Mouse (Mus musculus) MEL (cell line): ENCODE measurements around the gene Ncaph2. TPM values are rescaled to one million over a fixed set of nuclear protein-coding genes. Genes with fewer than 3 reads are reported as not detected.

Experiments
- DNase-seq: peaks from one replicate; pipeline ENCODE4 v3.0.0; 2011; ENCODE audit warnings: low read depth, low spot score
- H3K27ac ChIP-seq: 2 replicates; pipeline ENCODE4 v1.5.1; 2012; ENCODE audit warnings: low read depth, mild to moderate bottlenecking, control low read depth, low read length, moderate library complexity; ENCODE audit not compliant: control insufficient read depth
- H3K27me3 ChIP-seq, 2 experiments: fragments of 150-350 bp in 1 of 2; sonication (generic) in 1 of 2; 2 replicates each; pipeline ENCODE4 v1.6.1; 2012; ENCODE audit warnings: low read length in 2 of 2, mild to moderate bottlenecking in 2 of 2, improper control_type of control experiment in 1 of 2, moderate library complexity in 1 of 2; ENCODE audit not compliant: insufficient read depth in 2 of 2, control insufficient read depth in 1 of 2
- H3K36me3 ChIP-seq, 2 experiments: 2 replicates each; pipeline ENCODE4 v1.6.1; 2012 to 2014; ENCODE audit warnings: low read length in 2 of 2, improper control_type of control experiment in 1 of 2, inconsistent platforms in 1 of 2, mild to moderate bottlenecking in 1 of 2; ENCODE audit not compliant: insufficient read depth in 2 of 2, control insufficient read depth in 1 of 2
- H3K4me1 ChIP-seq, 2 experiments: fragments of 150-350 bp in 1 of 2; sonication (generic) in 1 of 2; 2 replicates each; pipeline ENCODE4 v1.6.1; 2012; ENCODE audit warnings: low read length in 2 of 2, improper control_type of control experiment in 1 of 2, mild to moderate bottlenecking in 1 of 2; ENCODE audit not compliant: insufficient read depth in 2 of 2, control insufficient read depth in 1 of 2
- H3K4me3 ChIP-seq, 2 experiments: fragments of 150-350 bp in 1 of 2; sonication (generic) in 1 of 2; 2 replicates each; pipeline ENCODE4 v1.5.1; 2012; ENCODE audit warnings: low read depth in 2 of 2, low read length in 2 of 2, mild to moderate bottlenecking in 2 of 2, moderate library complexity in 2 of 2, control low read depth in 1 of 2, improper control_type of control experiment in 1 of 2; ENCODE audit not compliant: control insufficient read depth in 1 of 2, insufficient read depth in 1 of 2
- H3K79me2 ChIP-seq: 2 replicates; pipeline ENCODE4 v1.6.1; 2012; ENCODE audit warnings: mild to moderate bottlenecking, low read length, moderate library complexity; ENCODE audit not compliant: control insufficient read depth, poor library complexity, insufficient read depth
- H3K9ac ChIP-seq: 2 replicates; pipeline ENCODE4 v1.6.1; 2012; ENCODE audit warnings: low read depth, mild to moderate bottlenecking, control low read depth, low read length, moderate library complexity; ENCODE audit not compliant: control insufficient read depth, poor library complexity, severe bottlenecking
- H3K9me3 ChIP-seq: fragments of 150-350 bp; sonication (generic); replicated peaks from 2 replicates; pipeline ENCODE4 v1.6.1; 2012; ENCODE audit warnings: mild to moderate bottlenecking, low read length, improper control_type of control experiment, moderate library complexity; ENCODE audit not compliant: insufficient read depth
- CTCF ChIP-seq, 3 experiments: IDR thresholded peaks in 2 of 3; conservative IDR thresholded peaks in 1 of 3; 2 replicates each; pipeline ENCODE4 v1.5.1; 2011 to 2012; ENCODE audit warnings: low read length in 3 of 3, low read depth in 2 of 3, mild to moderate bottlenecking in 2 of 3, improper control_type of control experiment in 1 of 3, inconsistent platforms in 1 of 3, mixed read lengths in 1 of 3, moderate library complexity in 1 of 3; ENCODE audit not compliant: control insufficient read depth in 1 of 3, insufficient read depth in 1 of 3, poor library complexity in 1 of 3, severe bottlenecking in 1 of 3
- EP300 ChIP-seq, 2 experiments: IDR thresholded peaks; 2 replicates each; pipeline ENCODE4 v1.6.1; 2011; ENCODE audit warnings: improper control_type of control experiment in 2 of 2, low read length in 2 of 2, low read depth in 1 of 2, mild to moderate bottlenecking in 1 of 2
- ETS1 ChIP-seq: IDR thresholded peaks from 2 replicates; pipeline ENCODE4 v1.6.1; 2012; ENCODE audit warnings: low read depth, mild to moderate bottlenecking, inconsistent platforms, low read length, improper control_type of control experiment, moderate library complexity
- GATA1 ChIP-seq: IDR thresholded peaks from 2 replicates; pipeline ENCODE4 v1.6.1; 2011; ENCODE audit warnings: low read depth, low read length, improper control_type of control experiment
- KAT2A ChIP-seq: conservative IDR thresholded peaks from 2 replicates; pipeline ENCODE4 v1.6.1; 2012; ENCODE audit warnings: low read depth, low read length, improper control_type of control experiment, inconsistent platforms
- MAFK ChIP-seq: IDR thresholded peaks from 2 replicates; pipeline ENCODE4 v1.6.1; 2011; ENCODE audit warnings: low read depth, mild to moderate bottlenecking, low read length, improper control_type of control experiment, borderline replicate concordance
- MEF2A ChIP-seq: IDR thresholded peaks from 2 replicates; pipeline ENCODE4 v1.6.1; 2014; ENCODE audit warnings: low read depth, mild to moderate bottlenecking, inconsistent platforms, low read length, improper control_type of control experiment; ENCODE audit not compliant: poor library complexity, insufficient replicate concordance, severe bottlenecking; ENCODE audit errors: extremely low read depth
- MXI1 ChIP-seq: IDR thresholded peaks from 2 replicates; pipeline ENCODE4 v1.6.1; 2011; ENCODE audit warnings: mild to moderate bottlenecking, low read depth, low read length, improper control_type of control experiment
- MYB ChIP-seq: IDR thresholded peaks from 2 replicates; pipeline ENCODE4 v1.6.1; 2011; ENCODE audit warnings: mild to moderate bottlenecking, low read depth, low read length, improper control_type of control experiment
- NELFE ChIP-seq: IDR thresholded peaks from 2 replicates; pipeline ENCODE4 v1.6.1; 2011; ENCODE audit warnings: low read depth, low read length, improper control_type of control experiment
- NRF1 ChIP-seq: IDR thresholded peaks from 2 replicates; pipeline ENCODE4 v1.6.1; 2014; ENCODE audit warnings: low read depth, mild to moderate bottlenecking, inconsistent platforms, low read length, improper control_type of control experiment, moderate library complexity; ENCODE audit not compliant: poor library complexity, insufficient read depth, severe bottlenecking
- POLR2AphosphoS5 ChIP-seq: IDR thresholded peaks from 2 replicates; pipeline ENCODE4 v1.6.1; 2012; ENCODE audit warnings: low read depth, borderline replicate concordance, mild to moderate bottlenecking, inconsistent platforms, low read length, moderate library complexity, mixed read lengths
- TAL1 ChIP-seq: IDR thresholded peaks from 2 replicates; pipeline ENCODE4 v1.6.1; 2012; ENCODE audit warnings: mild to moderate bottlenecking, inconsistent platforms, low read length, moderate library complexity, mixed read lengths
- TCF12 ChIP-seq: IDR thresholded peaks from 2 replicates; pipeline ENCODE4 v1.6.1; 2014; ENCODE audit warnings: low read depth, mild to moderate bottlenecking, inconsistent platforms, low read length, improper control_type of control experiment, moderate library complexity
- ZC3H11A ChIP-seq: IDR thresholded peaks from 2 replicates; pipeline ENCODE4 v1.6.1; 2012; ENCODE audit warnings: low read depth, mild to moderate bottlenecking, inconsistent platforms, low read length, improper control_type of control experiment
- polyA plus RNA-seq, 2 experiments: library from polyadenylated mRNA; stranded (reverse) in 1 of 2; unstranded in 1 of 2; fragments of >175 nt in 1 of 2; fragments of >200 nt in 1 of 2; gene quantifications; 2 replicates each; pipeline versions ENCODE4 v1.2.1 to v1.2.4; 2012; ENCODE audit warnings: low replicate concordance in 2 of 2, low read depth in 1 of 2; ENCODE audit not compliant: insufficient read length in 2 of 2, insufficient read depth in 1 of 2, missing spikeins in 1 of 2
- total RNA-seq: library from RNA; depleted of rRNA; stranded (reverse); fragments of 300-350 nt; gene quantifications from 2 replicates; pipeline ENCODE4 v1.2.3, GENCODE M21; 2012

The Ncaph2 gene
- total and polyA plus RNA-seq, 3 experiments = 137 to 165 (median 160) TPM

DNA sequence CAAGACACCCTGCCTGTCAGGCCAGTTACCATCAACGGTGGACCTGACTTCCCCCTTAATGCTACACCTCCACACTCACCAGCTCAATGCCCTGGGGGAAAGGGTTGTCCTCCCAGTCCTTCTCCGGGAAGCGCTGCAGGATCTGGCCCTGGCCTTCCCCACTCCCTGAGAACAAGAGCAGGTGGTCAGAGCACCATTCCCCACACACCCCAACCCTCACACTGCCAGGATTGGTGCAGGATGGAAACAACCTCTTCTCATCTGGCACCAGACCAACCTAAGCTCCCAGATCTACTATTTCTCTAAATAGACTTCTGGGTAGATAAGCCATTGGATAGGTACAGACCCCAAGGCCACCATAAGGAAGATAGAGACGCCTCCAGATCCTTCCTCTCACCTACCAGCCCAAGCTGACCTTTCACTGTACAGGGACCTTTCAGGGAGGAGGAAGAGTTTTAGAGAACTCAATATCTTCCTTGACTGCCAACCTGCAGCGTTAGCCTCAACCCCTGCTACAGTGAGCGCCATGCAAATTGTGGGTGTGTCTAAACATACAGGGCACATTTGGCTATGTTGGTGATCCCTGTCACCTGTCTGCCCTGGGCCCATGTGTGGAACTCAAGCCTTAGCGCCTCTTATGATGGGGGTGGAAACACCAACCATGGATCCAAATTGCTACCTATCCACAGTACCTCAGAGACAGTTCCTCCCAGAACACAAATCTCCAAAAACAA, 46.9 kb upstream of the Ncaph2 start:
- DNase-seq = no peak
- H3K36me3 ChIP-seq = peaks cover 0 to 23% of the 10 kb centered on the region in 2 experiments
- peaks cover 13 to 28% of the 10 kb centered on the region in 2 experiments for H3K4me1 ChIP-seq

DNA sequence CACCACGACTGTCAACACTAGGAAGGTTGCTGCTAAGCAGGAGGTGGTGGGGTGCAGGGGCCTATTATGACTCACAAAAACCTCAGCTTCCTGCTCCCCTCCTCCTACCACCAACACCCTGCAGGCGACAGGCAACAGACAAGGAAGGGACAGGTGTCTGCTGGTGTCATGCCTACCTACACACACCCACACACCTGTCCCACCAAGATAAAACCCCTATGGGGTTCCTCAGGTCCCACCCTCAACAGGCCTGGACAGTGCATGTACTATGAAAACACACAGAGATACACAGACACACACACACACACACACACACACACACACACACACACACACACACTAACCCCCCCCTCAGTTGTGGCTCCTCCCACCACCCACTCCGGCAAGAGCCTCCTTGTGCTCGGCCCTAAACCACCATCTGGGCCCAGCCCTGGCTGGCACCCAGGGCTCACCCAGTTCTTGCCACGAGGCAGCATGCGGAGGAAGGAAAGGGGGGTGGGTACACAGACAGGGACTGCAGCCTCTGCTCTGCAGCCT, 45.5 kb upstream of the Ncaph2 start:
- no peaks in the 10 kb centered on the region for H3K27me3 ChIP-seq
- peak; percentile 75 for DNase-seq
- no peak overlapping the region for H3K4me3 ChIP-seq
- peak overlapping the region; percentile 13 for H3K27ac ChIP-seq
- TF ChIP-seq NRF1 (no peak), MXI1 (peak; percentile 73), TAL1 (peak; percentile 54), KAT2A (no peak), ETS1 (peak; percentile 28; the same call in 1 of the 2 replicates), EP300 (IDR thresholded peaks at IDR 0.05; ENCODE audit: low read depth in 1 of 2, low read length in 2 of 2) (peak in 1 of 2 experiments; percentile 57; a peak in 2 of 4 replicates), MEF2A (no peak), ZC3H11A (no peak)
- TF ChIP-seq, all 39 proteins: peak for 4
- peaks cover 70% of the 10 kb centered on the region for H3K79me2 ChIP-seq
- H3K36me3 ChIP-seq = peaks cover 0 to 23% of the 10 kb centered on the region in 2 experiments
- peaks cover 13 to 35% of the 10 kb centered on the region in 2 experiments for H3K4me1 ChIP-seq
- no peaks in the 10 kb centered on the region for H3K9me3 ChIP-seq
- H3K9ac ChIP-seq = peak overlapping the region; percentile 38

More for the DNA sequence above, 46.9 kb upstream of the Ncaph2 start:
- Histone ChIP-seq H3K79me2 (peaks cover 56% of the 10 kb centered on the region), H3K27me3 (no peaks in the 10 kb centered on the region), H3K9ac (no peak overlapping the region)
- TF ChIP-seq NELFE (no peak), POLR2AphosphoS5 (no peak), MYB (no peak), ETS1 (no peak), TCF12 (no peak), CTCF (IDR thresholded peaks at IDR 0.05 in 2 of 3, conservative IDR thresholded peaks at IDR 0.05 in 1 of 3; ENCODE audit: control insufficient read depth in 1 of 3, insufficient read depth in 1 of 3, low read depth in 2 of 3, low read length in 3 of 3, poor library complexity in 1 of 3, severe bottlenecking in 1 of 3) (no peak), MAFK (no peak), GATA1 (no peak), TAL1 (no peak)
- TF ChIP-seq, all 39 proteins: peak for 0
- Histone ChIP-seq H3K27ac (no peak overlapping the region), H3K4me3 (no peak overlapping the region), H3K9me3 (no peaks in the 10 kb centered on the region)
